Mouse (Mus musculus) midbrain, postnatal 0 days (tissue): ENCODE measurements around the gene Epha2. TPM values are rescaled to one million over a fixed set of nuclear protein-coding genes. Genes with fewer than 3 reads are reported as not detected.

Experiments used
- ATAC-seq: fragments of 200-750 bp; cut with Nextera tagmentation; 2 replicates; pipeline ENCODE4 v1.8.0; 2017; ENCODE audit warnings: moderate number of reproducible peaks, mild to moderate bottlenecking, moderate TSS enrichment, moderate library complexity; ENCODE audit not compliant: low FRiP score
- DNase-seq: peaks from one replicate; pipeline ENCODE4 v3.0.0-alpha.2; 2015; ENCODE audit warnings: low spot score
- H3K27ac ChIP-seq: fragments of 300-500 bp; sonication (generic); 2 replicates; pipeline ENCODE4 v1.5.1; 2014; ENCODE audit warnings: low read depth, mild to moderate bottlenecking, low read length, mixed read lengths
- H3K27me3 ChIP-seq: fragments of 300-500 bp; sonication (generic); 2 replicates; pipeline ENCODE4 v1.6.1; 2014; ENCODE audit warnings: low read length, control low read depth, mixed read lengths; ENCODE audit not compliant: insufficient read depth
- H3K36me3 ChIP-seq: fragments of 300-500 bp; sonication (generic); 2 replicates; pipeline ENCODE4 v1.6.1; 2014; ENCODE audit warnings: low read length, control low read depth, mixed read lengths; ENCODE audit not compliant: insufficient read depth
- H3K4me1 ChIP-seq: fragments of 300-500 bp; sonication (generic); 2 replicates; pipeline ENCODE4 v1.6.1; 2014; ENCODE audit warnings: mild to moderate bottlenecking, control low read depth, antibody characterized with exemption, low read length, mixed read lengths; ENCODE audit not compliant: insufficient read depth
- H3K4me2 ChIP-seq: fragments of 300-500 bp; sonication (generic); 2 replicates; pipeline ENCODE4 v1.6.1; 2014; ENCODE audit warnings: low read depth, mild to moderate bottlenecking, low read length, mixed read lengths; ENCODE audit not compliant: poor library complexity, severe bottlenecking
- H3K4me3 ChIP-seq: fragments of 300-500 bp; sonication (generic); 2 replicates; pipeline ENCODE4 v1.5.1; 2014; ENCODE audit warnings: low read depth, mild to moderate bottlenecking, low read length, moderate library complexity
- H3K9ac ChIP-seq: fragments of 300-500 bp; sonication (generic); replicated peaks from 2 replicates; pipeline ENCODE4 v1.6.1; 2014; ENCODE audit warnings: mild to moderate bottlenecking, low read length, moderate library complexity, mixed read lengths; ENCODE audit not compliant: poor library complexity, severe bottlenecking
- H3K9me3 ChIP-seq: fragments of 300-500 bp; sonication (generic); 2 replicates; pipeline ENCODE4 v1.6.1; 2016; ENCODE audit warnings: low read length, control low read depth
- CTCF ChIP-seq: IDR thresholded peaks from 2 replicates; pipeline ENCODE4 v1.5.1; 2016; ENCODE audit warnings: antibody characterized with exemption, mild to moderate bottlenecking
- WGBS: fragments of 180-500 bp; shearing (Covaris S2); extraction: QIAGEN DNeasy Blood & Tissue Kit; methylation state at CpG from one replicate; pipeline ENCODE4 v1.1.7; 2014; 5-methylcytosine and 5-hydroxymethylcytosine counted together
- polyA plus RNA-seq: library from polyadenylated mRNA; unstranded; fragments of >200 nt; fragmentation: Nextera tagmentation; extraction: Ambion mirVana; gene quantifications from 2 replicates; pipeline ENCODE4 v1.2.1, GENCODE M21; 2015
- total RNA-seq: library from RNA; depleted of rRNA; stranded (reverse); fragments of >200 nt; gene quantifications from 2 replicates; pipeline ENCODE4 v1.2.3, GENCODE M21; 2014

The Epha2 gene
- total and polyA plus RNA-seq, 2 experiments from 2014 or later: 0.30 to 3.1 TPM

DNA sequence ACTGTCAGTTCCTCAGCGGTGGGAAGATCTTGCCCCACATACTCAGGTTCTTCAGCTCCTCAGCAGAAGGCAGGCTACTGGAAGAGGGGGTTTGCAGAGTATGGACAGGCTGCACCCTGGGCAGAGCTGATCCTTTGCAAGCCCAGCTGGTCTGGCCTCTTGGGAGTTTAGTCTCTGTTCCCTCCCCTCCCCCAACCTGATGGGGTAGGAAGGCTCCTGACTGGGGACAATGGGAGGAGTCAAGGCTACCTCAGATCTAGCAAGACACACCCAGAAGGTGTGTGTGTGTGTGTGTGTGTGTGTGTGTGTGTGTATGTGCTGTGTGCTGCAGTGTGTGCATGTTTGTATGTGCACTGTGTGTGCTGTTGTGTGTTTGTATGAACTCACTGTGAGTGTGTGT is 37.8 kb downstream of the Epha2 start:
- Histone ChIP-seq H3K4me1 (0 out of 2 replicates have a peak, but pooled peaks cover 2% of the 10 kb centered on the region), H3K36me3 (no peaks in the 10 kb centered on the region), H3K9ac (no peak overlapping the region), H3K4me3 (no peak overlapping the region), H3K9me3 (no peaks in the 10 kb centered on the region), H3K27ac (no peak overlapping the region), H3K4me2 (no peak overlapping the region), H3K27me3 (no peaks in the 10 kb centered on the region)
- 36% methylated on average over 1 of the region's 1 CpGs for WGBS
- no peak for ATAC-seq
- DNase-seq: no peak
- no peak for TF ChIP-seq CTCF

DNA sequence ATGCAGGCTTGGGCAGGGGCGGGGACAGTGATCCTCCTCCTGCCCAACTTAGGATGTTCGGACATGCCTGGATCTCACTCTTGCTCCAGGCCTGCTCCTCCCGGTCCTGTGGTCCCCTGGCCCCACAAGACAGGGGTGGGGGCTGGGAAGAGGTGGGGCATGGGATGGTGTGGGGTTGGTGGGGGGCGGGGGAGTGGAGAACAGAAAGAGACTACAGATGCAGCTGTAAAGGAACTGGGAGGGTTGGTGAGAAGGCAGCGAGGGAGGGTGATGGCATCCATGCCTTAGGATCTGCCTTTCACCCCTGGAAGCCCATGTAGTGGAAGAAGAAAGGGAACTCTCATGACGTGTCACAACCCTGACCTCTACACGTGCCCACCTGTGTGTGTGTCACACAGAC is 40.4 kb downstream of the Epha2 start:
- WGBS: 68% methylated on average over 7 of the region's 7 CpGs
- Histone ChIP-seq H3K36me3 (no peaks in the 10 kb centered on the region), H3K27ac (no peak overlapping the region), H3K9ac (no peak overlapping the region), H3K4me2 (no peak overlapping the region), H3K4me1 (0 out of 2 replicates have a peak, but pooled peaks cover 2% of the 10 kb centered on the region), H3K27me3 (no peaks in the 10 kb centered on the region), H3K9me3 (no peaks in the 10 kb centered on the region), H3K4me3 (no peak overlapping the region)
- ATAC-seq (no peak), DNase-seq (no peak)
- TF ChIP-seq CTCF: no peak

DNA sequence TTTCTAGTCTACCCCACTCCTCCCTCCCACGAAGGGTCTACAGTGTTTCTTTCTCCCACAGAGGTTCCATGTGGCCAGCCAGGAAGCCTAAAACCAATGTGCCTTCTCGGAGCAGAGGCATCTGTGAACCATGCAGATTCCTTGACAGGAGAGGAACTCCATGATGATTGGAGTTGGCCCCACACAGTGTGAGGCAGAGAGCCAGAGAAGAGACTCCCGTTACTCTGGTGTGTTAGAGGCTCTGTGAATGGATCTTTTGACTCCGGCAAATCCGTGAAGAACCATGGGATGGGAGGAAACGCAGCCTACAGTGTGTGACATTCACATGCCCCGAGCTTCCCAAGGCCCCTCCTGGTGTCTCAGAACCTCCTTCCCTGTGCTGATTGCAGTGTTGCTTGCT is 42.5 kb downstream of the Epha2 start:
- Histone ChIP-seq H3K27ac (no peak overlapping the region), H3K4me3 (no peak overlapping the region), H3K4me1 (0 out of 2 replicates have a peak, but pooled peaks cover under 1% of the 10 kb centered on the region), H3K9me3 (no peaks in the 10 kb centered on the region), H3K4me2 (no peak overlapping the region), H3K9ac (no peak overlapping the region), H3K27me3 (no peaks in the 10 kb centered on the region), H3K36me3 (no peaks in the 10 kb centered on the region)
- 59% methylated on average over 7 of the region's 7 CpGs for WGBS
- ATAC-seq (0 out of 2 replicates have a peak, but pooled peaks have one; percentile 41), DNase-seq (peak; percentile 62)
- TF ChIP-seq CTCF: no peak

DNA sequence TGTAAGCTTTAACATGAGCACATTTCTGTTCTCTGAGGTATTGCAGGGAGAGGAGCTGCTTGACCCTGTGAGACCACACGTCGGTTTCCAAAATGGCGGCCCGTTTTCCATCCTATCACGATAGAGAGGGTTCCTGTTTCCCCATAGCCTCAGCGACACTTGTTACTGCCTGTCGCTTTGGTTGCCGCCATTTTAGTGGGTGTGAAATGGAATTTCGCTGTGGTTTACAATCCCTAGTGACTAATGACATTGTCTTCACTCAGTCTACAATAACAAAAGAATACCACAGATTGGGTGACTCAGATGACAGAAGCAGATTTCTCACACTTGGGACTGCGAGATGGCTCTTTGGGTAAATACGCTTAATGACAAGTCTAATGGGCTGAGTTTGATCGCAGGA is 44.2 kb downstream of the Epha2 start:
- Histone ChIP-seq H3K9ac (no peak overlapping the region), H3K9me3 (no peaks in the 10 kb centered on the region), H3K27ac (no peak overlapping the region), H3K27me3 (no peaks in the 10 kb centered on the region), H3K4me2 (no peak overlapping the region), H3K36me3 (no peaks in the 10 kb centered on the region), H3K4me1 (no peaks in the 10 kb centered on the region), H3K4me3 (no peak overlapping the region)
- no peak for TF ChIP-seq CTCF
- WGBS: 93% methylated on average over 12 of the region's 12 CpGs
- ATAC-seq (no peak), DNase-seq (no peak)

GRCm38 (mm10) chr4:141347365-141347797 is 46.3 kb downstream of the Epha2 start:
- DNase-seq: no peak
- TF ChIP-seq CTCF: no peak
- no peaks in the 10 kb centered on the region for H3K9me3 ChIP-seq
- no peaks in the 10 kb centered on the region for H3K27me3 ChIP-seq
- no peaks in the 10 kb centered on the region for H3K4me1 ChIP-seq
- H3K4me2 ChIP-seq: no peak overlapping the region
- no peak for ATAC-seq
- no peak overlapping the region for H3K9ac ChIP-seq
- H3K4me3 ChIP-seq: no peak overlapping the region
- WGBS: 75% methylated on average over 8 of the region's 8 CpGs
- H3K27ac ChIP-seq: no peak overlapping the region
- no peaks in the 10 kb centered on the region for H3K36me3 ChIP-seq

DNA sequence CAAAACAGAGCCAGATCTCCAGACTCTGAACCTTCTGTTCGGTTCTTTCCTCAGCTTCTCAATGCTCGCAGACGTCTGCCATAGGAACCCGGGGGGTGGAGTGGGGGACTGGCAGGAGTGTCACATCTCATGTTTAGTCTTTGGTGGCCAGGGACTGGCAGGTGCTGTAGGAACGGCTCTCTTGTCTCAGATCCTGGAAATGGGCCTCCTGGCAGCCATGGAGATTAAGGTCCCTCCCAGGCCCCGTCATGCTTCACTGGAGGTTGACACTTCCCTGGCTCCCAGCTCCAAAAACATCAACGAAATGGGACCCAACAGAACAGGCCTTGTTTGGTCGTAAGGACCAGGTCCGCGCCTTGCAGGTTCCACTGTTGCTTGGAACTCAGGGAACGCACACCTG is 47.6 kb downstream of the Epha2 start:
- no peak for TF ChIP-seq CTCF

More for the DNA sequence above, 47.6 kb downstream of the Epha2 start:
- ATAC-seq (no peak), DNase-seq (no peak)
- Histone ChIP-seq H3K27ac (no peak overlapping the region), H3K4me1 (no peaks in the 10 kb centered on the region), H3K4me2 (no peak overlapping the region), H3K27me3 (no peaks in the 10 kb centered on the region), H3K9ac (no peak overlapping the region), H3K4me3 (no peak overlapping the region), H3K9me3 (no peaks in the 10 kb centered on the region), H3K36me3 (no peaks in the 10 kb centered on the region)
- whole genome bisulfite sequencing: 58% methylated on average over 11 of the region's 11 CpGs
